Mouse (Mus musculus) limb, embryonic 14.5 days (tissue): ENCODE measurements at regions not wholly inside any gene's neighbourhood (a gene's known extent, or its start where the extent isn't known, plus 50 kb on each side); places are given as distances from the start of the nearest gene placed in this dataset.

ENCODE experiments used
- ATAC-seq: fragments of 200-750 bp; cut with Nextera tagmentation; 2 replicates; pipeline ENCODE4 v1.8.0; 2017; ENCODE audit warnings: low read depth, moderate number of reproducible peaks, moderate TSS enrichment; ENCODE audit not compliant: low FRiP score
- DNase-seq: peaks from one replicate; pipeline ENCODE4 v3.0.0-alpha.2; 2015; ENCODE audit warnings: low spot score
- H3K27ac ChIP-seq: fragments of 300-500 bp; sonication (generic); replicated peaks from 2 replicates; pipeline ENCODE4 v1.5.1; 2014; ENCODE audit warnings: low read depth, mild to moderate bottlenecking, low read length, moderate library complexity, mixed read lengths
- H3K27me3 ChIP-seq: fragments of 300-500 bp; sonication (generic); 2 replicates; pipeline ENCODE4 v1.6.1; 2014; ENCODE audit warnings: low read length, mixed read lengths; ENCODE audit not compliant: control insufficient read depth, insufficient read depth
- H3K36me3 ChIP-seq: fragments of 300-500 bp; sonication (generic); 2 replicates; pipeline ENCODE4 v1.6.1; 2014; ENCODE audit warnings: mild to moderate bottlenecking, low read length, moderate library complexity, mixed read lengths; ENCODE audit not compliant: control insufficient read depth, insufficient read depth
- H3K4me1 ChIP-seq: fragments of 300-500 bp; sonication (generic); 2 replicates; pipeline ENCODE4 v1.6.1; 2014; ENCODE audit warnings: antibody characterized with exemption, low read length, mixed read lengths; ENCODE audit not compliant: control insufficient read depth, insufficient read depth
- H3K4me2 ChIP-seq: fragments of 300-500 bp; sonication (generic); replicated peaks from 2 replicates; pipeline ENCODE4 v1.6.1; 2014; ENCODE audit warnings: low read depth, mild to moderate bottlenecking, low read length, moderate library complexity; ENCODE audit not compliant: severe bottlenecking
- H3K4me3 ChIP-seq: fragments of 300-500 bp; sonication (generic); replicated peaks from 2 replicates; pipeline ENCODE4 v1.5.1; 2014; ENCODE audit warnings: low read length
- H3K9ac ChIP-seq: fragments of 300-500 bp; sonication (generic); 2 replicates; pipeline ENCODE4 v1.6.1; 2014; ENCODE audit warnings: mild to moderate bottlenecking, low read depth, low read length, moderate library complexity; ENCODE audit not compliant: severe bottlenecking
- H3K9me3 ChIP-seq: fragments of 300-500 bp; sonication (generic); 2 replicates; pipeline ENCODE4 v1.6.1; 2016; ENCODE audit warnings: low read length; ENCODE audit not compliant: control insufficient read depth
- POLR2A ChIP-seq: fragments of 200-500 bp; IDR thresholded peaks from 2 replicates; pipeline ENCODE4 v1.8.0; 2012; ENCODE audit warnings: inconsistent platforms, mild to moderate bottlenecking, moderate library complexity, borderline replicate concordance; ENCODE audit not compliant: insufficient read depth, insufficient read length; ENCODE audit errors: extremely low read depth
- WGBS: fragments of 180-500 bp; shearing (Covaris S2); extraction: QIAGEN DNeasy Blood & Tissue Kit; methylation state at CpG from one replicate; pipeline ENCODE4 v1.1.7; 2014; 5-methylcytosine and 5-hydroxymethylcytosine counted together

GRCm38 (mm10) chr4:17160500-17160899, 2444.8 kb upstream of the Gm12353 start:
- Histone ChIP-seq H3K36me3 (no peaks in the 10 kb centered on the region), H3K4me3 (no peak overlapping the region), H3K9me3 (no peaks in the 10 kb centered on the region), H3K27me3 (no peaks in the 10 kb centered on the region), H3K9ac (no peak overlapping the region), H3K4me1 (no peaks in the 10 kb centered on the region), H3K27ac (no peak overlapping the region), H3K4me2 (no peak overlapping the region)
- ATAC-seq (no peak), DNase-seq (no peak)
- no peak for TF ChIP-seq POLR2A

DNA sequence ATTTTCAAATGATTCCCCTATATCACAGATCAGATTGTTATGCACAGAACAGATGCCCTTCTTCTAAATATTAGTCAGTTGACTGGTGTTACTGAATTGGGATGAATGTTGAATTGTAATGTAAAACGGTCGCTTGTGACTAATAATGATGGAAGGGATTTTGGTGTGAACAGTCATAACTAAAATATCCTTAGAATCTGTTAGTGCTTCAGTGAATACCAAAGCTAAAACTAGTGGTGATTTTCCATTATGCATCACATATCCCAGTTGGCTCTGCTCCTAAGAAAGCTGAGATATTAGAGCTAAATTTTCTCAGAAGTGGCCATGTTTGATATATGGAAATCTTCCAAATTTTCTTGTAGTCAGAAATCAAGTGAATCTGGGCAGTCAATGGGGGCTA, 2441.7 kb upstream of the Gm12353 start:
- DNase-seq (no peak), ATAC-seq (no peak)
- Histone ChIP-seq H3K4me2 (no peak overlapping the region), H3K9me3 (no peaks in the 10 kb centered on the region), H3K4me1 (no peaks in the 10 kb centered on the region), H3K27ac (no peak overlapping the region), H3K36me3 (no peaks in the 10 kb centered on the region), H3K9ac (no peak overlapping the region), H3K4me3 (no peak overlapping the region), H3K27me3 (no peaks in the 10 kb centered on the region)
- TF ChIP-seq POLR2A, result no peak
- 83% methylated on average over 2 of the region's 2 CpGs for WGBS

DNA sequence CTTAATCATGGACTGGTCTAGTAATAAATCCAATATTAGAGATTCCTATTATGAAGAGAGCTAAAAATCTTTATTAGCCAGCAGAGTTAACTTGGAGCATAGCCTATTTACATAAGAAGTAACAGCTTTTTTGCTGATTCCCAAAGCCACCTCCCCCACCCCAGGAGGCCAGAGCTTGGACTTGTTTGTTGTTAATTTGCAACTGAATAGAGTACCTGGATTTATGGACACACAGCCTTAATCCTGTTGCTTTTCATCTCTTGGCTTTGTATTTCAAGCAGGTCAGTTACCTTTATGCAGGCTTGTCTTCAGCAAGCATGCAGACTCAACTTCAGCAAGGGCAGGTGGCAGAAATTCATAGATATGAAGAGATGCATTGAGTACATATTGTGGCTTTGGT, 2396.5 kb upstream of the Gm12353 start:
- Histone ChIP-seq H3K4me2 (no peak overlapping the region), H3K4me1 (no peaks in the 10 kb centered on the region), H3K9ac (no peak overlapping the region), H3K36me3 (no peaks in the 10 kb centered on the region), H3K9me3 (no peaks in the 10 kb centered on the region), H3K27ac (no peak overlapping the region), H3K27me3 (no peaks in the 10 kb centered on the region), H3K4me3 (no peak overlapping the region)
- ATAC-seq (no peak), DNase-seq (no peak)
- TF ChIP-seq POLR2A, result no peak

DNA sequence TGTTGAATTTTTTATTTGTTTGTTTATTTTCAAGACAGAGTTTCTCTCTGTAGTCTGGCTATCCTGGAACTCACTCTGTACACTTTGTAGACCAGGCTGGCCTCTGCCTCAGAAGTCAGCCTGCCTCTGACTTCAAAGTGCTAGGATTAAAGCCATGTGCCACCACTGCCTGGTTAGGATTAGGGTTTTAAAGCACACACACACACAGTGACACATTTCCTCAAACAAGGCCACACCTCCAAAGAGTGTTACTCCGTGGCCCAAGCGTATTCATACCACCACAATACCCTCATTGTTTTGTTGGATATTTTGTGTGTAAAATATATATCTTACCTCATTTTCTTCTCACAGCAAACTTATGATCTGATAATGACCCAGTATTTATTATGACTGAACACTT, 2365.4 kb upstream of the Gm12353 start:
- 36% methylated on average over 2 of the region's 2 CpGs for WGBS
- no peak for ATAC-seq

GRCm38 (mm10) chr4:17240314-17240713, 2364.9 kb upstream of the Gm12353 start:
- no peaks in the 10 kb centered on the region for H3K4me1 ChIP-seq
- ATAC-seq (no peak), DNase-seq (no peak)
- no peak overlapping the region for H3K4me2 ChIP-seq
- H3K9me3 ChIP-seq, result no peaks in the 10 kb centered on the region
- H3K36me3 ChIP-seq, result no peaks in the 10 kb centered on the region
- H3K27ac ChIP-seq, result no peak overlapping the region
- H3K4me3 ChIP-seq, result no peak overlapping the region
- no peak overlapping the region for H3K9ac ChIP-seq
- no peak for TF ChIP-seq POLR2A
- H3K27me3 ChIP-seq, result no peaks in the 10 kb centered on the region

More for the DNA sequence above, 2365.4 kb upstream of the Gm12353 start:
- H3K4me3 ChIP-seq, result no peak overlapping the region
- no peak overlapping the region for H3K9ac ChIP-seq
- no peaks in the 10 kb centered on the region for H3K27me3 ChIP-seq
- no peaks in the 10 kb centered on the region for H3K9me3 ChIP-seq
- TF ChIP-seq POLR2A, result no peak
- no peaks in the 10 kb centered on the region for H3K4me1 ChIP-seq
- H3K36me3 ChIP-seq, result no peaks in the 10 kb centered on the region
- H3K4me2 ChIP-seq, result no peak overlapping the region
- no peak for DNase-seq
- no peak overlapping the region for H3K27ac ChIP-seq

DNA sequence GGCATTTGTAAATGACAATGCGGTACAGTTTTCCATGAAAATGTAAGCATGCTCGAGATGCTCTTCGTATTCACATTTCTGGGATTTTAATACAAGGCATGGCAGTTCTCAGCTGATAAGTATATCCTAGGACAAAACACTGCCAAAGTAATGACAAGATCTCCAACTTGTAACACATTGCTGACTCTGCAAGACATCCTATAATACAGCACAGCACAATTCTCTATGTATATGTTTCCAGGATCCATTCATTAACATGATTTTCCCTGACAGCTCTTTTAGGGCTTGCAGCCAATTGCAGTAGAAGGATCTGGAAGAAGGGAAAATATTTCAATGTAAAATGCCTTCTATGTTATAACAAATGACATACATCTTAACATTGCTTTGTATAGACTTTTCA, 2346.1 kb upstream of the Gm12353 start:
- no peak overlapping the region for H3K4me2 ChIP-seq
- DNase-seq (no peak), ATAC-seq (no peak)
- no peak overlapping the region for H3K27ac ChIP-seq
- no peaks in the 10 kb centered on the region for H3K27me3 ChIP-seq
- no peaks in the 10 kb centered on the region for H3K36me3 ChIP-seq
- H3K4me1 ChIP-seq, result no peaks in the 10 kb centered on the region
- H3K4me3 ChIP-seq, result no peak overlapping the region
- TF ChIP-seq POLR2A, result no peak
- no peaks in the 10 kb centered on the region for H3K9me3 ChIP-seq
- no peak overlapping the region for H3K9ac ChIP-seq
- WGBS, result 93% methylated on average over 3 of the region's 3 CpGs
